Mouse (Mus musculus): Measurements from ENCODE around the gene Olfr1395.

- TF ChIP-seq CTCF (IDR thresholded peaks at IDR 0.05; ENCODE audit: low read depth, low read length), result no peak
- no peak for TF ChIP-seq POLR2A (IDR thresholded peaks at IDR 0.05; ENCODE audit: borderline replicate concordance, low read depth, low read length)
Measured at GRCm38 (mm10) chr11:49124169-49124568, 17.9 kb upstream of the Olfr1395 start.

All from bone marrow macrophage, adult 2 months (primary cell).